Mouse (Mus musculus): ENCODE measurements around the gene Kantr.
"Not testable (repeated sequence)": the region's sequence is repeated elsewhere in the genome, so short reads cannot be mapped to it uniquely, and the experiment has no call there.

- TF ChIP-seq POLR2A (IDR thresholded peaks at IDR 0.05; ENCODE audit: borderline replicate concordance, extremely low read depth, insufficient read depth, insufficient read length, poor library complexity, severe bottlenecking); CTCF (IDR thresholded peaks at IDR 0.05; ENCODE audit: borderline replicate concordance, extremely low read depth, insufficient read depth, insufficient read length): not testable (repeated sequence)
These were observed 2.1 kb upstream of the Kantr start for GRCm38 (mm10) chrX:152329400-152329799.

Measured in brain, embryonic 14.5 days (tissue).